Mouse (Mus musculus) liver, embryonic 14.5 days (tissue): Measurements from ENCODE around the gene Foxl1.

Experiments used
- CTCF ChIP-seq: IDR thresholded peaks from 2 replicates; pipeline ENCODE4 v1.5.1; 2016; ENCODE audit warnings: antibody characterized with exemption, low read depth, control low read depth
- EP300 ChIP-seq: IDR thresholded peaks from 2 replicates; pipeline ENCODE4 v1.6.1; 2016; ENCODE audit warnings: antibody characterized with exemption, low read depth

DNA sequence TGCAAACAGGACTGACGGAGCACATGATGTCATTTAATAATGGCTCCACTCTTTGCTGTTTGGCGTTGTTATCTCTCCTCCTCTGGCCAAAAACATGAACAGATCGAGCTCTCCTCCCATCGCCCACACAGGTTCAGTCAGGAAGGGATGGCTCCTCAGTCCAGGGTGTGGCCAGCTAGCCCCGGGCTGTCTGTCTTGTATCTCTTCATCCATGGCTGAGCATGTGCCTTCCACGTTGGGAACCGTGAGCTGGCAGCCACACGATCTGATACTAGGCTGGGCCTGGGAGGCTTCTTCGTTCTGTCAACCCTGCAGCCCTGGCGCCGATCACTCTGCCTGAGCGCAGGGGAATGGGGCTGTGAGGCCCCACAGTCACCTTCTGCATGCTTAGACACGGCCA, 31.1 kb downstream of the Foxl1 start:
- TF ChIP-seq EP300 (no peak), CTCF (no peak)
